Mouse (Mus musculus): ENCODE results near the gene Plaa. TPM values are rescaled to one million over a fixed set of nuclear protein-coding genes. Genes with fewer than 3 reads are reported as not detected.

Plaa gene
- polyA plus RNA-seq, 1 experiment from 2014 or later: 31.5 TPM

DNA sequence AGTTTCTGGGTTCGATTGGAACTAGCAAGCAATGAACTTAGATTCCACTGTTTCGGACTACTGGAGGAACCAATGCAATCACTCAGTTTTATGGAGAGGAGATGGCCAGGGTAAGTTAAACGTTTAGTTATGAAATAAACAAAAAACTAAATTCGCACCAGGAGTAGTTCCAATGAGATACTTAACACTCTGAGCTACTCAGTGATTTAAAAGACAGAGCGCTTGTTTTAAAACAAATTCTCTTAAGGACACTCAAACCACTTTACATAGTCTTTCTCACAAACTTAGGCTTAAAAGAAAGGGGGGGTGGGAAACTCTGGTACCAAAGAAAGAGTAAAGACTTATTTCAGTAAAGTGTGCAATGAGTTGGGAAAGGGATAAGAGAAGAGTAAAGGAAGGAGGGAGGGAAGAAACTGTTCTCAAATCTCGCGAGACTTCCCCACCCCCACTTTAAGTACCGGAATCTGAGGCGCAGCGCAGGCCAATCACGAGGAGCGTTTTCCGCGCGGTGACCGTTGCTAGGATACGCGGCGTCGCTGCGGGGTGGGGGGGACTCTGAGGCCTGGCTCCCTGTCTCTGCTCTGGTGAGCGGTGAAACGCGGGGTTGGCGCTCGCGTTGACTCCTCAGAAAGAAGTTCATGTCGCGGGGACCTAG, 11.1 kb upstream of the Plaa start, which contains the start of gene Ift74:
Ift74 (plus strand) TSS at position 520 of the 655 bp plus-strand sequence.
- no peak for TF ChIP-seq CTCF (IDR thresholded peaks at IDR 0.05; ENCODE audit: low read depth)
- Histone ChIP-seq H3K4me3 (ENCODE audit: low read depth, low read length) (peak within 1 kb of the TSS; percentile 63), H3K27me3 (replicated peaks; ENCODE audit: control insufficient read depth, insufficient read depth, low read length) (no peaks in the 10 kb centered on the region), H3K4me2 (replicated peaks; ENCODE audit: low read depth) (peak within 1 kb of the TSS; percentile 84), H3K4me1 (replicated peaks; ENCODE audit: control insufficient read depth, insufficient read depth, low read length) (0 out of 2 replicates have a peak, but pooled peaks cover 4% of the 10 kb centered on the region), H3K9ac (ENCODE audit: low read depth, low read length) (peak within 1 kb of the TSS; percentile 62), H3K27ac (ENCODE audit: low read depth, low read length) (peak within 1 kb of the TSS; percentile 22; the same call in 1 of the 2 replicates), H3K36me3 (ENCODE audit: control insufficient read depth, insufficient read depth) (no peaks in the 10 kb centered on the region), H3K9me3 (ENCODE audit: control insufficient read depth) (no peaks in the 10 kb centered on the region)
- ATAC-seq: peak; percentile 96
- 2% methylated on average over 29 of the region's 29 CpGs for WGBS

DNA sequence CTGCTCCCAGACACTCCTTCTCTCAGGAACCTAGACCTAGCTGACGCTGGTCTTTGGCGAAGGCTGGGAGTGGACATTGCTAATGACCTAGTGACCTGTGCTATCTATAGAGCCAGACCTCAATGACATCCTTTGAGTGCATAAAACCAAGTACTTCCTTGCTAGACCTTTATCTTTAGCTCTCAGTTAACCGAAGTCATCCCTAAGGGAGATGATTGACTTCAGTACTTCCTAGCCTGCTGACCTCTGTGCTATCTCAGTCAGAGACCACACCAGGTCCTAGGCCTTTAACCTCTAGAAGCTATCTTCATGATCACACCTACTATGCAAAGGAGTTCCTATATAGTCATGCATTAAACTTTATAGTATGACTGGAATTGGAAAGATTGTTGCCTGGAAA, 7.3 kb upstream of the Plaa start:
- no peak overlapping the region for H3K4me2 ChIP-seq (replicated peaks; ENCODE audit: low read depth)
- H3K9ac ChIP-seq (ENCODE audit: low read depth, low read length): no peak overlapping the region
- no peak for ATAC-seq
- H3K9me3 ChIP-seq (ENCODE audit: control insufficient read depth): no peaks in the 10 kb centered on the region
- no peak overlapping the region for H3K27ac ChIP-seq (ENCODE audit: low read depth, low read length)
- no peak for TF ChIP-seq CTCF (IDR thresholded peaks at IDR 0.05; ENCODE audit: low read depth)
- H3K36me3 ChIP-seq (ENCODE audit: control insufficient read depth, insufficient read depth): no peaks in the 10 kb centered on the region
- 68% methylated on average over 3 of the region's 3 CpGs for WGBS
- 0 out of 2 replicates have a peak, but pooled peaks cover 4% of the 10 kb centered on the region for H3K4me1 ChIP-seq (replicated peaks; ENCODE audit: control insufficient read depth, insufficient read depth, low read length)
- no peak overlapping the region for H3K4me3 ChIP-seq (ENCODE audit: low read depth, low read length)
- H3K27me3 ChIP-seq (replicated peaks; ENCODE audit: control insufficient read depth, insufficient read depth, low read length): no peaks in the 10 kb centered on the region

DNA sequence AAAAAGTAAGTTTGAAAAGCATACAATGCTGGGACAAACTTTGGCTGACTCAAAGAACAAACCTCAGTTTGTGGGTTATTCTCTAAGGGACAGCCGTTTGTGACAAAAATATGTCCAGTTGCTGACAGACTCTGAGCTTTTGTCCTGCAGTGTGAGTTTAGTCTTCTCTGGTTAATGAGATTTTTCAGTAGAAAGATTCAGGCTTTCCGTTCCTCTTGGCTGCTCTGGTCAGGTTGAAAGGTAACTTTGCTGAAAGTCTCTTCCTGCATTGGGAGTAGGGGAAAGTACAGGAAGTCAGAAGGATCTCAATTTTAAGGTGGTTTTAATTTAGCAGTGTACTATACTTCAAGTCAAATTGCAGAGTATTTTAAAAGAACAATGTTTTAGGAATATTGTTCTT, 2.5 kb upstream of the Plaa start:
- no peak overlapping the region for H3K4me2 ChIP-seq (replicated peaks; ENCODE audit: low read depth)
- no peak for ATAC-seq
- H3K9me3 ChIP-seq (ENCODE audit: control insufficient read depth): no peaks in the 10 kb centered on the region
- H3K4me1 ChIP-seq (replicated peaks; ENCODE audit: control insufficient read depth, insufficient read depth, low read length): peaks cover 3% of the 10 kb centered on the region; the same call in 1 of the 2 replicates
- WGBS: 87% methylated on average over 2 of the region's 2 CpGs
- H3K4me3 ChIP-seq (ENCODE audit: low read depth, low read length): no peak overlapping the region
- no peaks in the 10 kb centered on the region for H3K36me3 ChIP-seq (ENCODE audit: control insufficient read depth, insufficient read depth)
- H3K27me3 ChIP-seq (replicated peaks; ENCODE audit: control insufficient read depth, insufficient read depth, low read length): no peaks in the 10 kb centered on the region
- TF ChIP-seq CTCF (IDR thresholded peaks at IDR 0.05; ENCODE audit: low read depth): no peak
- H3K27ac ChIP-seq (ENCODE audit: low read depth, low read length): no peak overlapping the region
- no peak overlapping the region for H3K9ac ChIP-seq (ENCODE audit: low read depth, low read length)

DNA sequence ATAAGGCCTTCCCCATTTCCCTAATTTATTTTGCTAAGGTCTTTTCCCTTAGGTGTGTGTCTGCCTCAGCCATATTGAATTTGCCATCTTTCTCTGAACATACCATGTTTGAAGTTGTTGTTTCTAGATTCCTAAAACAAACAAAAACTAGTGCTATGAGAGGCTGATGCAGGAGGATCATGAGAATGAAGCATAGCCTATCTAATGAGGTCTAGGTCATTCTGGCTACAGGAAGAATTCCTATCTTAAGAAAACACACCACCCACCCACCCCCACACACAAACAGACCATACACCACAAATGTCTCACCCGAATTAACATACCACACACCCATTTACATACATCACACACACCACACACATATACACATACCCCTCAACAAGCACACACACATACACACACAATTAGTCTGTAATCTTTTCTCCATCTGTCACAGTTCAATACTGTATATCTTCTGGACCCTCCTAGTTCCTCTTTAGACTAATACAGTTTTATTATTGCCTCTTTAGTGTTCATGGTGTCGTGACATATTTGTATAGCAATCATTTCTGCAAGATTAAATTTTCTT, 1.5 kb upstream of the Plaa start:
- TF ChIP-seq CTCF (IDR thresholded peaks at IDR 0.05; ENCODE audit: low read depth): no peak
- no peak overlapping the region for H3K27ac ChIP-seq (ENCODE audit: low read depth, low read length)
- ATAC-seq: no peak
- 91% methylated on average over 2 of the region's 2 CpGs for WGBS
- no peaks in the 10 kb centered on the region for H3K9me3 ChIP-seq (ENCODE audit: control insufficient read depth)
- H3K4me2 ChIP-seq (replicated peaks; ENCODE audit: low read depth): no peak overlapping the region
- H3K36me3 ChIP-seq (ENCODE audit: control insufficient read depth, insufficient read depth): no peaks in the 10 kb centered on the region
- H3K4me3 ChIP-seq (ENCODE audit: low read depth, low read length): no peak overlapping the region
- no peak overlapping the region for H3K9ac ChIP-seq (ENCODE audit: low read depth, low read length)
- peaks cover 3% of the 10 kb centered on the region; the same call in 1 of the 2 replicates for H3K4me1 ChIP-seq (replicated peaks; ENCODE audit: control insufficient read depth, insufficient read depth, low read length)
- H3K27me3 ChIP-seq (replicated peaks; ENCODE audit: control insufficient read depth, insufficient read depth, low read length): no peaks in the 10 kb centered on the region

DNA sequence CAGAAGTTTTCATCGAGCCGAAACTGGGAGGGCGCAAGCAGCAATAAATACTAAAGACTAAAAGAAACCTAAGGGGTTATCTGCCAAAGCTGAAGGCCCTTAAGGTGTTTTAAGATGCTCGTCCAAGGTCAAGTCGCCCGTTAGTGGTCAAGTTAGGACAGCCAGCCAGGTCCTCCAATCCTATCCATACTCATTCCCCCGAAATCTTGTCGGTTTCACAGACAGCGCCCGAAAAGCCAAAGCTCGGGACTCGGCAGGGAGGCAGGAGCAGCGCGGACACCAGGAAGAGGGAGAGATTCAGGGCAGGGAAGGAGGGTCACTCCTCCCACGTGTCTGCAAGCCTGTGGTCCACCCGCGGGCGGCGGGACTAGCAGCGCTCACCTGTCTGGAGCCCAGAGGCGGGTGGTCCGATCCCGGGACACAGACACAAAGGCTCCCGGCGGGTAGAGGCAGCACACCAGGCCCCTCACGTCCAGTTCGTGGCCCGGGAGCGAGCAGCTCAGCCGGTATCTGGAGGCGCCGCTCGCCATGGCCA, 481 bp downstream of the Plaa start:
- TF ChIP-seq CTCF (IDR thresholded peaks at IDR 0.05; ENCODE audit: low read depth): no peak
- H3K9ac ChIP-seq (ENCODE audit: low read depth, low read length): peak overlapping the region; percentile 65
- peak overlapping the region; percentile 73 for H3K4me2 ChIP-seq (replicated peaks; ENCODE audit: low read depth)
- H3K9me3 ChIP-seq (ENCODE audit: control insufficient read depth): no peaks in the 10 kb centered on the region
- H3K4me3 ChIP-seq (ENCODE audit: low read depth, low read length): peak overlapping the region; percentile 80
- H3K4me1 ChIP-seq (replicated peaks; ENCODE audit: control insufficient read depth, insufficient read depth, low read length): peaks cover 3% of the 10 kb centered on the region; the same call in 1 of the 2 replicates
- WGBS: 0% methylated on average over 27 of the region's 33 CpGs
- no peaks in the 10 kb centered on the region for H3K27me3 ChIP-seq (replicated peaks; ENCODE audit: control insufficient read depth, insufficient read depth, low read length)
- peak; percentile 74 for ATAC-seq
- H3K36me3 ChIP-seq (ENCODE audit: control insufficient read depth, insufficient read depth): no peaks in the 10 kb centered on the region
- H3K27ac ChIP-seq (ENCODE audit: low read depth, low read length): peak overlapping the region; percentile 78

DNA sequence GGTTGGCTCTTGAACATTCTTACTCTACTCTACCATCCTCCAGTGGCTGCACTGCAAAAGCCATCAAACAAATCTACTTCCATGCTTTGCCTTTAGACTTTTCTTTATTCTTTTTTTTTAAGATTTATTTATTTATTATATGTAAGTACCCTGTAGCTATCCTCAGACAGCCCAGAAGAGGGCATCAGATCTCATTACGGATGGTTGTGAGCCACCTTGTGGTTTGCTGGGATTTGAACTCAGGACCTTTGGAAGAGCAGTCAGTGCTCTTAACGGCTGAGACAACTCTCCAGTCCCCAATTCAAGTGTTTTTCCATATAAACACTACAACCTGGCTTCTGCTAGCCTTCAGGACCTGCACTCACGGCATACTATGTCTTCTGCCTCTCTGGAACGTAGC, 1.6 kb downstream of the Plaa start:
- 82% methylated on average over 4 of the region's 4 CpGs for WGBS
- TF ChIP-seq CTCF (IDR thresholded peaks at IDR 0.05; ENCODE audit: low read depth): peak; percentile 52
- no peak overlapping the region for H3K4me3 ChIP-seq (ENCODE audit: low read depth, low read length)

More for the DNA sequence above, 1.6 kb downstream of the Plaa start:
- Histone ChIP-seq H3K27ac (ENCODE audit: low read depth, low read length) (no peak overlapping the region), H3K4me1 (replicated peaks; ENCODE audit: control insufficient read depth, insufficient read depth, low read length) (peaks cover 3% of the 10 kb centered on the region; the same call in 1 of the 2 replicates), H3K9me3 (ENCODE audit: control insufficient read depth) (no peaks in the 10 kb centered on the region), H3K9ac (ENCODE audit: low read depth, low read length) (no peak overlapping the region), H3K36me3 (ENCODE audit: control insufficient read depth, insufficient read depth) (no peaks in the 10 kb centered on the region), H3K4me2 (replicated peaks; ENCODE audit: low read depth) (peak overlapping the region; percentile 73; the same call in 1 of the 2 replicates), H3K27me3 (replicated peaks; ENCODE audit: control insufficient read depth, insufficient read depth, low read length) (no peaks in the 10 kb centered on the region)
- ATAC-seq: no peak
